Mouse (Mus musculus) ovary, adult 2 months (tissue): ENCODE results near the gene Alyref. TPM values are rescaled to one million over a fixed set of nuclear protein-coding genes. Genes with fewer than 3 reads are reported as not detected.

Experiments
- polyA plus RNA-seq: library from polyadenylated mRNA; depleted of rRNA; stranded (reverse); fragments of >200 nt; gene quantifications from 2 replicates; pipeline ENCODE4 v1.2.3, GENCODE M21; 2012; rRNA removed

The Alyref gene
- polyA plus RNA-seq = 30.8 and 42.7 TPM in 2 replicates

DNA sequence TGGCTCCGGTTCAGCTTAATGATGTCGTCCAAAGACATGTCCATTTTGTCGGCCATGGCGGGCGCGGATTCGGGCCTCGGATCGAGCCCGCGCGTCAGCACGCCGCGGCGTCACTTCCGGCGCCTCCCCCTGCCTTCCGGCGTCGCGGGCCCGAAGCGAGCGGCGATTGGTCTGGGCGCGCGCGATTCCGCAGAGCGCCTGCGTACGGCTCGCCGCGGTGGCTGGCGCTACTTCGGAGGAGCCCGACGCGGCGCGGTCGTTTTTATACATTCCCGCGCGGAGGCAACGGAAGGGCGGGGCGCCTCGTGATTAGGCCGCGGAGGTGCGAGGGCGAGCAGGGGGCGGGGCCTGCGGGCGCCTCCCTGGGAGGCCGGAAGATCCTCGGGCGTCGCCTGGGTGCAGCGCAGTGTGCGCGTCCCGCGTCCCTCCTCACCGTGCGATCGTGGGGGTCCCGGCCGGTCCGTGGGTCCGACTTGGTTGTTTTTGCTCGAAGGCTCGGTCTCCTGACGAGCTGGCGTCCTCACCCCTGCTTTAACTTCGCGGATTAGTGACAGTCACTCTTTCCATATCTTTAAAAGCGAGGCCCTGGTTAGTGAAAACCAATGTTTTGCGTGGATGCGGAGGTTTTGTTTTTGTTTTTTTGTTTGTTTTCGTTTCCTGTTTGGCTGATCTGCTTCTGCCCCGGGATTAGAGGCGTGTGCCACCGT is at the start of gene Alyref, which contains the start of gene Anapc11:
Gene Alyref, minus strand, starts transcription at position 83 of the 707 bp plus-strand sequence.
Gene Anapc11, plus strand, starts transcription at position 139 of the 707 bp plus-strand sequence.

GRCm38 (mm10) chr11:120643601-120643987 is 45.4 kb upstream of the Alyref start, which contains the start of gene Pycr1:
TSS of gene Pycr1 (minus strand) at chr11:120643769.

DNA sequence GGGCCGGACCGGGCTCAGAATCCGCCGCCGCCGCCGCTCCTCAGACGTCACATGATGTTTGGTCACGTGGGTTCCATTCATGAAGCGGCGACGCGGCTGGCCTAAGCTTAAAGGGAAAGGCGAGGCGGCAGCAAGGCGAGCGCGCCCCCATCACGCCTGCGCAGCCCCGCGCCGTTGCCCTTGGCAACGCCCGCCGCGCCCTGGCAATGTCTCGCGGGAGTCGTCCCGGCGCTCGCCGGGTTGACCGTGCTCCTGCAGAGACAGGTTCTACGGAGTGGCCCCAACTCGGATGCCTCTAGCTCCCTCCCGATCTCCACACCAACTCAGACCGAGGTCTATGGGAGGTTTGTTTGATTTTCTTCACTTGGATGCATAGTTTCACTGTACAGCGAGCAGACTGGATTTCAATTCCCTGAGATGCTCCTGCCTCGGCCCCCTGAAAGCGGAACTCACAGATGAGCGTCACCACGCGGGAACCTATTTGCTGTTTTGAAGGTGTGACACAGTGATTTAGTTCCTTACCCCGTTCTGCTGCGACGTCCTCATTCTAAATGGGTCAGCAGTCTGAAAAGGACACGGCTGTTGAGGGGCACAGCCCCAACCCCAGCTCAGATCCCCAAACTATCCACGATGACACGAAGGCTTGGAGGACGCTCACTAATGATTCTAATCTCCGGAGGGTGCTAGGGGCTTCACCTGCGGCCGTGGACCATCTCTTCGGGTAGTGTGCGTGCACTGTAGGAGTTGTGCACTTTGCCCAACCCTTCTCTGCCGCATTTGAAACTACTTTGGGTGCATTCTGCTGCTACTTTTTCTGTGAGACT is 35.6 kb upstream of the Alyref start, which contains the start of gene Mafg:
Gene Mafg, minus strand, starts transcription at position 81 of the 824 bp plus-strand sequence.

GRCm38 (mm10) chr11:120625152-120625775 is 27.1 kb upstream of the Alyref start, which contains the start of gene Sirt7:
TSS of gene Sirt7 (minus strand) at chr11:120625240.

DNA sequence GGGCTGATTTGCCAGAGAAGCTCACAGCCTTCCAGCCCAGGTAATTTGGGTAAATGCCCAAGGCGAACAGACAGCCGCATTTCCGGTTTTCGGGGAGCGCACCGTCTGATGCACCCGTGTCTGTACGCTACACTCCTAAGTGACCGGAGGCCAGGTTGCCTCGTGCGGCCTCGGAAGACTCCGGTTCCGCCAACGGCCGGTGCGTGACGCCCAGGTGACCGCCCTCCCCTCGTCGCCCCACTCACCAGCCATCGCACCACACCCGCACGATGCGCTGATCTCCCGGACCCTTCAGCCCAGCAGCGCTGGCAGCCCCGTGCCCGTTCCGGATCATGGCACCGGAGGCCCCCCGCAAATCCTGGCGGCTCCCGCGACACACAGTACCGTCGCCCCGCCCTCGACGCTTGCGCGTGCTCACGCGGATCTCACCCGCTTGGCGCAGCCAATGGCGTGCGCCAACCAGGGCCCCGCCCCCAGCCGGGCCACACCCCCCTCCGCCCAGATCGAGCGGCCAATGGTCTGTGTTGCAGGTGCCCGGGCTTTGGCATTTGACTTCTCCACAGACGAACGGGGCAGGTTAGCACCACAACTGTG is 19.5 kb upstream of the Alyref start, which contains the start of gene Pcyt2:
Gene Pcyt2, minus strand, starts transcription at position 418 of the 594 bp plus-strand sequence.

DNA sequence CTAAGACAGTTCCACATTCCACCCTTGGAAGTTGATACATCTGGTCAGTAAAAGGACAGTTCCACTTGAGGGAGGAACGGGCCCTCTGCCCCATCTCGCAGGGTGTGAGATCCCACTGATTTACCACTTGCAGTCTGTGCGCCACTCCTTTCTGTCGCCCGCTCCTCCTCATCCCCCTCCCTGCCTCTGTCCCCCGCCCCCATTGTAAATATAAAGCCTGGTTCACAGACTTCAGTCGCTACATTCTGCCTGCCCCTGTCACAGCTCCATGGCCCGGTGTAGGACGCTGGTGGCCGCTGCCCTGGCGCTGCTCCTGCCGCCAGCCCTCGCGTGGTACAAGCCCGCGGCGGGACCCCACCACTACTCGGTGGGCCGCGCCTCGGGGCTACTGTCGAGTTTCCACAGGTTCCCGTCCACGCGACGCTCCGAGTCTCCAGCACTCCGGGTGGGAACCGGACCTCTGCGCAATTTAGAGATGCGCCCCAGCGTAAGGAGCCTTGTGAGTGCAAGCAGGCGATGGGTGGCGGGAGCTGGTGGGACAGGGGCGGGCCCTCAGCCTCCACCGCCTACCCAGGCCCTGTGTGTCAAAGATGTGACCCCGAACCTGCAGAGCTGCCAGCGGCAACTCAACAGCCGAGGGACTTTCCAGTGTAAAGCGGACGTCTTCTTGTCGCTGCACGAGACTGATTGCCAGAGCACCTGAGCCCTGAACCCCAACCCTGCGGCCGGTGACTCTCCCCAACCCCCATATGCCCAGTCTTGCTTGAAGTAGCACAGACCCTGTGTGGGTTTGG is 10.3 kb upstream of the Alyref start, which contains the start of gene Npb:
Gene Npb, plus strand, starts transcription at position 237 of the 794 bp plus-strand sequence.

DNA sequence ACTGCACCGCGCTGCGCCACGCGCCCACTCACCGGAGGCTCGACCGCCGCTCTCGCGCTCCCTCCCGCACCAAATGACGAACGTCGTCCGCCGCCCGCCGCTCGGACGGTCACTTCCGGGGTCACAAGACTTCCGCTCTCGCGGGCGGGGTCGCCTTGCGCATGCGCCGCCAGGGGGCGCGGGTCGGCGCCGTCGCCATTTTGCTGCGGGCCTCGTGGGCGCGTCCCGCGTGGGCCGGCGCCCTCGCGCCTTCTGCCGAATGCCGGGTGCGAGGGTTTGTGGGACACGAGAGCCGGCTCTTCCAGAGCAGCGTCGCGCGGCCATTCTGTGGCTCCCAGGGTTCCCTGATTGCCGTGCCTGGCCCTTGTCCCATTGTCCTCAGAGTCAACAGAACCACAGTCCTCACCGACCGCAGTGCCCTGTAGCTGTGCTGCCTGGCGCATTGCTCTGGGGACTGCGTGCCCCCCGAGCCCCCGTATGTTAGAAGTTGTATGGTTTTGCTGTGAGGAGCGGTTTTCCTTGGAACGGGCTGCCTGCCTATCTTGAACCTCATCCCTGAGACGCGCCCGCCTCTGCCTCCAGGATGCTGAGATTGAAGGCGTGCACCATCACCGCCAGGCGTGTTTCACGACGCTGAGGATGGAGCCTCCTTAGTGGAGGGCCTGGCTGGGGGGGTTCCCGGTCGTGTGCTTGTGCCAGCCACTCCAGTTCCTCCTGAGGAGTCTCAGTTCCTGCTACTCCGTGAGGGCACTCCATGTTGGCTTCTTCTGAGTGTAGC is 16.5 kb downstream of the Alyref start, which contains the start of gene Arhgdia:
Gene Arhgdia, minus strand, starts transcription at position 135 of the 778 bp plus-strand sequence.

GRCm38 (mm10) chr11:120572752-120573584 is 25.2 kb downstream of the Alyref start, which contains the start of gene P4hb:
TSS of gene P4hb (minus strand) at chr11:120573253.

GRCm38 (mm10) chr11:120550810-120551440 is 47.2 kb downstream of the Alyref start, which contains the start of gene Ppp1r27:
TSS of gene Ppp1r27 (minus strand) at chr11:120551132.

GRCm38 (mm10) chr11:120549168-120549945 is 48.8 kb downstream of the Alyref start, which contains the start of gene Mcrip1:
TSS of gene Mcrip1 (minus strand) at chr11:120549727.

Other genes starting within 250 kb of the Alyref start
- 1,216 and 1,304 TPM in 2 replicates for gene Actg1, start 249.8 kb downstream of the Alyref start, polyA plus RNA-seq
- 0.22 and 0.51 TPM in 2 replicates for gene Fscn2, start 236.8 kb downstream of the Alyref start, polyA plus RNA-seq
- 110 and 134 TPM in 2 replicates for gene Faap100, start 219.6 kb downstream of the Alyref start, polyA plus RNA-seq
- gene Nploc4, start 160.7 kb downstream of the Alyref start, polyA plus RNA-seq = 106 and 121 TPM in 2 replicates
- 0.13 TPM in 1 of 2 replicates, not detected in the other for gene Tspan10, start 155.7 kb downstream of the Alyref start, polyA plus RNA-seq
- gene Pde6g, start 144.9 kb downstream of the Alyref start, polyA plus RNA-seq = 1.1 and 1.2 TPM in 2 replicates
- 30.5 and 34.8 TPM in 2 replicates for gene Oxld1, start 140.3 kb downstream of the Alyref start, polyA plus RNA-seq
- gene Ccdc137, start 140.2 kb downstream of the Alyref start, polyA plus RNA-seq = 13.1 and 17.5 TPM in 2 replicates
- gene Arl16, start 130.8 kb downstream of the Alyref start, polyA plus RNA-seq = 31.1 and 35.0 TPM in 2 replicates
- gene Mrpl12, start 113.8 kb downstream of the Alyref start, polyA plus RNA-seq = 115 and 155 TPM in 2 replicates
- gene Slc25a10, start 106.5 kb downstream of the Alyref start, polyA plus RNA-seq = 226 and 229 TPM in 2 replicates
- 2.3 and 3.3 TPM in 2 replicates for gene Gcgr, start 67.7 kb downstream of the Alyref start, polyA plus RNA-seq
- gene Mcrip1, start 48.6 kb downstream of the Alyref start, polyA plus RNA-seq = 185 and 195 TPM in 2 replicates
- not detected in 2 replicates for gene Ppp1r27, start 47.2 kb downstream of the Alyref start, polyA plus RNA-seq
- gene P4hb, start 25.1 kb downstream of the Alyref start, polyA plus RNA-seq = 355 TPM in 2 replicates
- 779 and 887 TPM in 2 replicates for gene Arhgdia, start 16.7 kb downstream of the Alyref start, polyA plus RNA-seq
- gene Anapc11, start 56 bp upstream of the Alyref start, polyA plus RNA-seq = 189 and 219 TPM in 2 replicates
- gene Npb, start 10.1 kb upstream of the Alyref start, polyA plus RNA-seq = 2.6 and 4.4 TPM in 2 replicates
- 279 and 305 TPM in 2 replicates for gene Pcyt2, start 19.6 kb upstream of the Alyref start, polyA plus RNA-seq
- 77.5 and 98.2 TPM in 2 replicates for gene Sirt7, start 26.9 kb upstream of the Alyref start, polyA plus RNA-seq
- gene Mafg, start 35.2 kb upstream of the Alyref start, polyA plus RNA-seq = 75.0 and 78.0 TPM in 2 replicates
- 10.8 and 14.3 TPM in 2 replicates for gene Pycr1, start 45.4 kb upstream of the Alyref start, polyA plus RNA-seq
- 0.18 TPM in 1 of 2 replicates, not detected in the other for gene Myadml2, start 49.8 kb upstream of the Alyref start, polyA plus RNA-seq
- gene Notum, start 62.8 kb upstream of the Alyref start, polyA plus RNA-seq = 12.7 and 13.6 TPM in 2 replicates
- 130 and 142 TPM in 2 replicates for gene Aspscr1, start 74.6 kb upstream of the Alyref start, polyA plus RNA-seq
- gene Cenpx, start 115.4 kb upstream of the Alyref start, polyA plus RNA-seq = 57.2 and 79.0 TPM in 2 replicates
- 97.4 and 99.6 TPM in 2 replicates for gene Lrrc45, start 115.6 kb upstream of the Alyref start, polyA plus RNA-seq
- 54.5 and 76.4 TPM in 2 replicates for gene Rac3, start 123.1 kb upstream of the Alyref start, polyA plus RNA-seq
- 317 and 369 TPM in 2 replicates for gene Dcxr, start 128.9 kb upstream of the Alyref start, polyA plus RNA-seq
- 193 and 267 TPM in 2 replicates for gene Cbr2, start 133.7 kb upstream of the Alyref start, polyA plus RNA-seq
- gene Hmga1b, start 164.4 kb upstream of the Alyref start, polyA plus RNA-seq = 0.31 and 7.3 TPM in 2 replicates
- 74.0 and 77.8 TPM in 2 replicates for gene Rfng, start 185.8 kb upstream of the Alyref start, polyA plus RNA-seq
- gene Gps1, start 185.9 kb upstream of the Alyref start, polyA plus RNA-seq = 283 and 304 TPM in 2 replicates
- gene Dus1l, start 198.0 kb upstream of the Alyref start, polyA plus RNA-seq = 54.8 and 64.2 TPM in 2 replicates
- gene Fasn, start 226.2 kb upstream of the Alyref start, polyA plus RNA-seq = 1,315 and 1,722 TPM in 2 replicates